Mouse (Mus musculus): ENCODE data around the gene Abcb6. TPM values are rescaled to one million over a fixed set of nuclear protein-coding genes. Genes with fewer than 3 reads are reported as not detected.
A peak's percentile ranks its signal among the peaks of the same experiment; 100 is the strongest.

The Abcb6 gene
- polyA plus RNA-seq, 1 experiment from 2014 or later, result 41.9 TPM

DNA sequence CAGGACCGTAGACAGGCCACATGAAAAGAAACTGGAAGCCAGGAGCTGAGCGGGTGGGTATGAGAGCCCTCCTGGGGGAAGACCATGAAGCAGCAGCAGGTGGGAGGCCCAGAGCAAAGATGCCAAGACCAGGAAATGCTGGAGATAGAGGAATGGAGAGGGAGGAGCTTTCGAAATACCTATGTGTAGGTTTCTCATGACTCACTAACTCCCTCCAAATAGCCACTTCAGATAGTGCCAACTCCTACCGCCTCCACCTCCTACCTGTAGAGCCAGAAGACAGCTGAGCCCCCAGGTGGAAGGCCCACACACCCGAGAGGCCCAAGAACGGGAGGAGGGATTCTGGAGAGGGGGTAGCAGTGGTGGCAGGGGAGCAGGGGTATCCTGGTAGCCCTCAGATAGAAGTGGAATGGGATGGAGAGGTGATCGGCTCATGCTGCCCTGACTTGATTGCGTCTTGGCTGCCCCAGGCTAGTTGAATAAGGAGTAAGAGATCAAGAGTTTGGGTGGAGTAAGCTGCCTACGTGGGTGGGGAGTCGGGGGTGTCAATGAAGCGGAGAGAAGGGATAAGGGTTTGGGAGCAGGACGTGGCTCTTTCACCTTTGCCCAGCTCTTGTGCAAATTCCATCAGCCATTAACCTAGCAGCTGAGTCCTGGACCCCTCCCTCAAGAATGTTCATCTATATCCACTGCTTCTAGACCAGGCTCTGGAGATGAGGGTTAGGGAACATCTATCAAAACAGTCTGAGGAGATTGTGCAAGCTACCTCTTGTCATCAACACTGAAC is 46.6 kb downstream of the Abcb6 start, which contains the start of gene Slc23a3:
Slc23a3 (minus strand) TSS at position 470 of the 787 bp plus-strand sequence.
- Histone ChIP-seq H3K9me3 (no peaks in the 10 kb centered on the region), H3K4me1 (no peaks in the 10 kb centered on the region), H3K4me3 (no peak within 1 kb of the TSS), H3K27me3 (ENCODE audit: poor library complexity, severe bottlenecking) (no peaks in the 10 kb centered on the region), H3K36me3 (replicated peaks) (peaks cover 34% of the 10 kb centered on the region), H3K27ac (no peak within 1 kb of the TSS)
- 69% methylated on average over 12 of the region's 12 CpGs for WGBS
- no peak for DNase-seq (ENCODE audit: extremely low spot score, low spot score)

DNA sequence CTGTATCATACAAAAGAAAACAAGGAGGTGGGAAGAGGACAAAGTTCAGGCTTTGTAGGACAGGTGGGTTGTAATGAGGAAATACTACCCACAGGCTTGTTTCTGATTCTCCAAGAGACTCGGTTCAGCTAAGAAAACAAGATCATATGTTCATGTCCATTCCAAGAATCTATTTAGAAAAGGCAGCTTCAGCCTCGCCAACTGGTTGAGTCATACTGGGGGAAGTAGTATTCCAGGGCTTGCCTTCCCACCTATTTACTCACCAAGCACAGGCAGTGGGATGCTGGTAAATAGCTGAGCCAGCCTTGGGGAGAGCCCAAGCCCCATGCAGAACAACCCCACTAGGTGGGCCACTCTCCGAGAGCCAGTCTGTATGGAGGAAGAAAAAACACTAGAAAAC is 51.6 kb downstream of the Abcb6 start:
- WGBS, result 82% methylated on average over 3 of the region's 3 CpGs
- peaks cover 15% of the 10 kb centered on the region for H3K4me1 ChIP-seq
- H3K27ac ChIP-seq, result no peak overlapping the region
- no peaks in the 10 kb centered on the region for H3K9me3 ChIP-seq
- no peaks in the 10 kb centered on the region for H3K27me3 ChIP-seq (ENCODE audit: poor library complexity, severe bottlenecking)
- no peaks in the 10 kb centered on the region for H3K36me3 ChIP-seq (replicated peaks)
- no peak for DNase-seq (ENCODE audit: extremely low spot score, low spot score)
- no peak overlapping the region for H3K4me3 ChIP-seq

DNA sequence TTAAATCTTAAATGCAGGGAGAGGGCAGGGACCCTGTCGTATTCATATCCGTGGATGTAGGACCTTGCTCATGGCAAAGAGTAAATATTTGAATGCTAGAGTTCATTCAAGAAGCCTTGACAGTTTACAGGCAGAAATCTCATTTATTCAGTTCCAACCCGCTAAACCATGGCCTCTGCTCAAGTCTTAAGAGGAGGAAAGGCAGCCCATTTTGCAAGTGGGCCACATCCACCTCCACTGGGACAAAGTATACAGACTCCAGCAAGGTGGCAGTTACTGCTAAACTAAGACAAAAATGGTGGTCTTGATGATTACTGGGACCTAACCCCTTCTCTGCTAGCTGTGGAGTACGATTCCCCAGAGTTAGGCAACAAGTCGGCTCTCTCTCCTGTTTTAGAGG is 54.8 kb downstream of the Abcb6 start:
- no peaks in the 10 kb centered on the region for H3K9me3 ChIP-seq
- H3K36me3 ChIP-seq (replicated peaks), result no peaks in the 10 kb centered on the region
- peaks cover 15% of the 10 kb centered on the region for H3K4me1 ChIP-seq
- 38% methylated on average over 5 of the region's 5 CpGs for WGBS
- peak overlapping the region; percentile 73 for H3K4me3 ChIP-seq
- H3K27me3 ChIP-seq (ENCODE audit: poor library complexity, severe bottlenecking), result no peaks in the 10 kb centered on the region
- H3K27ac ChIP-seq, result peak overlapping the region; percentile 96
- no peak for DNase-seq (ENCODE audit: extremely low spot score, low spot score)

DNA sequence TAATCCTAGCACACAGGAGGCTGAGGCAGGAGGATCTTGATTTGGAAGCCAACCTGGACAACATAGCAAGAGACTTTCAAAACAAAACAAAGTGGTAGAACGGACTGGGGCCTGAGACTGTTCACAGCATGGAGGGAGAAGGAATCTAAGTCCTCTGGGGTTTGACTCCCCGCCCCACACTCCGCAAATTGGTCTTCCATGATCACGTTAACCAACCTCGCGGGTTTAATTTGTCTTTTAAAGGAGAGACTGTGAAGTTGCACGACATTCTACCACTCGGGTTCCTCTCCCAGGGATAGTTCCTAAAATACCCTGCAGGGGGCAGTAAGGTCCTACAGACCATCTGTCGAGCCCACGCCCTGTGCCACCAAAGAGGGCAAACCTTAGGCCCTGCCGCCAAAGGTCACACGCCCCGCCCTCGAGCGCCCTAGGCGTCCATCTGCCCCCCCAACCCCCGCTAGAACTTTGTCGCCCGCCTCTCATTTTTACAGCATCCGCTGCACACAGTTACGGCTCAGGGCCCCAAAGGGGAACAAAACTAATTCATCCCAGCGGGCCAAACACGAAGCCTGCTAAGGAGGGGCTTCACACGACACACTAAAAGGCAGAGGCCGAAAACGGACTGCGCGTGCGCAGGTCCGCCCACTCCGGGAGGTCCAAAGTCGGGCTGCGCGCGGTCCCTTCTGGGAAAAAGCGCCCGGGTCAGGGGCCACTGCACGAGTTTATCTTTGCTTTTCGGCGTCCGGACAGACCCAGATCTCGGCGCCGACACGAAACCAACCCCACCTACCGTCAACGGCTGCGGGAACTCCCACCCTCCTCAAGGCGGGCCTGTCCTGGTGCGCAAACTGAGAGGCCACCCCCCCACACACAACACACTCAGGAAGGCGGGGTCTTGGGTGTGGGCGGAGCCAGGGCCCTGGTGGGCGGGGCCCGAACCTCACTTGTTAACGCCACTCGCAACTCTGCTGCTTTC is 55.6 kb downstream of the Abcb6 start, which contains the start of gene Nhej1:
Nhej1 (minus strand) TSS at position 855 of the 976 bp plus-strand sequence.
- Histone ChIP-seq H3K36me3 (replicated peaks) (no peaks in the 10 kb centered on the region), H3K4me1 (peaks cover 15% of the 10 kb centered on the region), H3K27me3 (ENCODE audit: poor library complexity, severe bottlenecking) (no peaks in the 10 kb centered on the region), H3K27ac (peak within 1 kb of the TSS; percentile 96), H3K4me3 (peak within 1 kb of the TSS; percentile 73), H3K9me3 (no peaks in the 10 kb centered on the region)
- peak; percentile 96 for DNase-seq (ENCODE audit: extremely low spot score, low spot score)
- 1% methylated on average over 56 of the region's 56 CpGs for WGBS

DNA sequence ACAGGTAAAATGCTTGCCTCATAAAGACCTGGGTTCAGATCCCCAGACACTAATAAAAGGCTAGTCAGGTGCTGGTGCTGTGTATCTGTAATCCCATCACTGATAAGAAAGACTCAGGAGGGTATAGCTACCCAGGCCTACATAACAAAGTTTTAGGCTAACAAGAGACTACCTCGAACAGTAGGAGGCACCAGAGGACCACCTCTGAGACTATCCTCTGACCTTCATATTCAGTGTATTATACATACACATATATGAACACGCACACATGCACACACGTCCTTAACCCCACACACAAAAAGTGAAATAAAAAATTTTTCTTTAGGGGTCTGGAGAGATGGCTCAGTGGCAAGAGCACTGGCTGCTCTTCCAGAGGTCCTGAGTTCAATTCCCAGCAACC is 58.0 kb downstream of the Abcb6 start:
- no peak for DNase-seq (ENCODE audit: extremely low spot score, low spot score)
- Histone ChIP-seq H3K4me1 (peaks cover 15% of the 10 kb centered on the region), H3K27me3 (ENCODE audit: poor library complexity, severe bottlenecking) (no peaks in the 10 kb centered on the region), H3K9me3 (no peaks in the 10 kb centered on the region), H3K27ac (no peak overlapping the region), H3K36me3 (replicated peaks) (no peaks in the 10 kb centered on the region), H3K4me3 (no peak overlapping the region)
- WGBS, result 83% methylated on average over 3 of the region's 3 CpGs

Small RNA genes lying within 50 kb of the gene (microRNA-seq; reads per million reads assigned to microRNA genes)
- gene Gm27943, result not detected

Other genes with a start within 250 kb of the Abcb6 start
- 0.04 and 0.25 TPM in 2 replicates for gene Cfap65, start 244.8 kb downstream of the Abcb6 start, polyA plus RNA-seq (2016; fragmentation: Nextera tagmentation; extraction: Ambion mirVana)
- gene Ihh, start 228.7 kb downstream of the Abcb6 start, polyA plus RNA-seq (2016; fragmentation: Nextera tagmentation; extraction: Ambion mirVana), result 0.10 TPM in 1 of 2 replicates, not detected in the other
- 12.2 and 12.4 TPM in 2 replicates for gene Nhej1, start 55.2 kb downstream of the Abcb6 start, polyA plus RNA-seq (2016; fragmentation: Nextera tagmentation; extraction: Ambion mirVana)
- not detected in 2 replicates for gene Slc23a3, start 46.5 kb downstream of the Abcb6 start, polyA plus RNA-seq (2016; fragmentation: Nextera tagmentation; extraction: Ambion mirVana)
- gene Cnppd1, start 37.7 kb downstream of the Abcb6 start, polyA plus RNA-seq (2016; fragmentation: Nextera tagmentation; extraction: Ambion mirVana), result 41.0 and 43.6 TPM in 2 replicates
- 42.0 and 42.7 TPM in 2 replicates for gene Retreg2, start 37.6 kb downstream of the Abcb6 start, polyA plus RNA-seq (2016; fragmentation: Nextera tagmentation; extraction: Ambion mirVana)
- 26.8 and 29.0 TPM in 2 replicates for gene Zfand2b, start 11.7 kb downstream of the Abcb6 start, polyA plus RNA-seq (2016; fragmentation: Nextera tagmentation; extraction: Ambion mirVana)
- 20.9 and 24.1 TPM in 2 replicates for gene Ankzf1, start 11.8 kb upstream of the Abcb6 start, polyA plus RNA-seq (2016; fragmentation: Nextera tagmentation; extraction: Ambion mirVana)
- 17.4 and 19.2 TPM in 2 replicates for gene Atg9a, start 11.8 kb upstream of the Abcb6 start, polyA plus RNA-seq (2016; fragmentation: Nextera tagmentation; extraction: Ambion mirVana)
- 14.4 and 15.3 TPM in 2 replicates for gene Glb1l, start 30.4 kb upstream of the Abcb6 start, polyA plus RNA-seq (2016; fragmentation: Nextera tagmentation; extraction: Ambion mirVana)
- 151 and 153 TPM in 2 replicates for gene Stk16, start 30.4 kb upstream of the Abcb6 start, polyA plus RNA-seq (2016; fragmentation: Nextera tagmentation; extraction: Ambion mirVana)
- gene Tuba4a, start 39.5 kb upstream of the Abcb6 start, polyA plus RNA-seq (2016; fragmentation: Nextera tagmentation; extraction: Ambion mirVana), result 11.0 and 13.7 TPM in 2 replicates
- gene A630095N17Rik, start 51.7 kb upstream of the Abcb6 start, polyA plus RNA-seq (2016; fragmentation: Nextera tagmentation; extraction: Ambion mirVana), result not detected in 2 replicates
- 28.0 and 28.6 TPM in 2 replicates for gene Dnajb2, start 56.0 kb upstream of the Abcb6 start, polyA plus RNA-seq (2016; fragmentation: Nextera tagmentation; extraction: Ambion mirVana)
- gene Ptprn, start 84.1 kb upstream of the Abcb6 start, polyA plus RNA-seq (2016; fragmentation: Nextera tagmentation; extraction: Ambion mirVana), result 1.5 and 1.6 TPM in 2 replicates
- 2.6 and 3.4 TPM in 2 replicates for gene Resp18, start 98.0 kb upstream of the Abcb6 start, polyA plus RNA-seq (2016; fragmentation: Nextera tagmentation; extraction: Ambion mirVana)
- gene Dnpep, start 137.6 kb upstream of the Abcb6 start, polyA plus RNA-seq (2016; fragmentation: Nextera tagmentation; extraction: Ambion mirVana), result 124 and 126 TPM in 2 replicates
- 2.6 and 4.3 TPM in 2 replicates for gene Des, start 179.9 kb upstream of the Abcb6 start, polyA plus RNA-seq (2016; fragmentation: Nextera tagmentation; extraction: Ambion mirVana)
- gene Speg, start 194.9 kb upstream of the Abcb6 start, polyA plus RNA-seq (2016; fragmentation: Nextera tagmentation; extraction: Ambion mirVana), result 23.2 and 29.3 TPM in 2 replicates

All from forebrain, embryonic 10.5 days (tissue).